Comparison of ENCODE assay signal across 9 mouse cellular contexts in the genomic region with DNA sequence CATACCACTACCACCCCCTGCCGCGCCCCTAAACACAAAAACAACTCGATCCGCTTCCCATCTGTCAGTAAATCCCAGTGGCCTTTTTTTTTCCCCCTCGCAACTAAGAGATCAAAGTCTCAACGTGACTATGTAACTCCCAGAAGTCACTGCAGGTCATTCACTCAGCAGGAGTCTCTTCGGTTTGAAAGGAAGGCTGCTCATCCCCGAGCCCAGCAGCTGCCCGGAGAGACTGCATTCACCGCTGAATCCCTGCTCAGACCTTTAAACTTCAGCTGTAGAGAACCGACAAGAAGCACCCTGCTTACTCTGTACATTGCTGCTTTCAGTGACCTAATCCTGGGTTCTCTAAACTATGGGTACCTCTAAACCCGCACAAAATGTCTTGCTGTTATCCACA. TPM values are rescaled to one million over a fixed set of nuclear protein-coding genes. Genes with fewer than 3 reads are reported as not detected.
DNase-seq lines count a peak whose midpoint lies in the region; ATAC-seq and TF ChIP-seq lines count a peak whose summit lies in the region.
"Had no signal": no experiment of that assay in that cellular context is flagged by ENCODE, and none has a peak within 500 bp of the region (broad histone marks: within the 10 kb centered on the region; RNA-seq: fewer than 3 reads in every experiment).

No protein-coding gene starts in this region.

- H3K36me3 ChIP-seq in ES-E14 (ENCODE audit: control insufficient read depth, insufficient read depth, low read length, poor library complexity, severe bottlenecking) = no peaks in the 10 kb centered on the region
- no peaks in the 10 kb centered on the region for H3K36me3 ChIP-seq in intestine, embryonic 16.5 days (ENCODE audit: control insufficient read depth, insufficient read depth, low read length)
- H3K36me3 ChIP-seq in liver, postnatal 0 days (replicated peaks; ENCODE audit: insufficient read depth, low read length) = no peaks in the 10 kb centered on the region

- in situ Hi-C loops in ES-E14 (cut with MboI; ENCODE audit: low sequenced_read_pairs in 2 of 2, unreplicated experiment in 2 of 2) = no loop called here

- H3K4me1 ChIP-seq in ES-E14 (ENCODE audit: control insufficient read depth in 2 of 2, insufficient read depth in 2 of 2, low read length in 2 of 2, poor library complexity in 1 of 2) = peaks cover 0 to 7% of the 10 kb centered on the region in 2 experiments; a peak in 2 of 4 replicates
- peaks cover 5% of the 10 kb centered on the region for H3K4me1 ChIP-seq in intestine, embryonic 16.5 days (ENCODE audit: control insufficient read depth, insufficient read depth, low read length)
- no peaks in the 10 kb centered on the region; the same call in 1 of the 2 replicates for H3K4me1 ChIP-seq in liver, postnatal 0 days (ENCODE audit: insufficient read depth)

- no peak for ATAC-seq in intestine, embryonic 16.5 days
- no peak for ATAC-seq in liver, postnatal 0 days
- ATAC-seq in inflammation-experienced regulatory T-cells, adult 6 months = no peak

- H3K4me3 ChIP-seq in ES-E14 (ENCODE audit: insufficient read depth in 1 of 2, low read depth in 1 of 2, low read length in 2 of 2, poor library complexity in 1 of 2, severe bottlenecking in 1 of 2) = peak overlapping the region in 1 of 2 experiments; percentile 18; a peak in 1 of 4 replicates
- peak overlapping the region; percentile 12; the same call in 1 of the 2 replicates for H3K4me3 ChIP-seq in intestine, embryonic 16.5 days (ENCODE audit: low read length)
- H3K4me3 ChIP-seq in liver, postnatal 0 days (ENCODE audit: low read depth, low read length) = no peak overlapping the region

- H3K9me3 ChIP-seq in ES-E14 (ENCODE audit: control insufficient read depth, insufficient read depth, low read depth, low read length) = no peaks in the 10 kb centered on the region
- H3K9me3 ChIP-seq in intestine, embryonic 16.5 days (ENCODE audit: control insufficient read depth, low read length) = no peaks in the 10 kb centered on the region
- no peaks in the 10 kb centered on the region for H3K9me3 ChIP-seq in liver, postnatal 0 days (ENCODE audit: low read length)

- no peak overlapping the region for H3K9ac ChIP-seq in ES-E14 (ENCODE audit: insufficient read depth, low read depth, low read length, poor library complexity, severe bottlenecking)
- H3K9ac ChIP-seq in intestine, embryonic 16.5 days (ENCODE audit: low read depth, low read length) = 0 out of 2 replicates have a peak overlapping the region, but pooled peaks have one; percentile 11
- H3K9ac ChIP-seq in liver, postnatal 0 days (replicated peaks) = no peak overlapping the region

- WGBS in intestine, embryonic 16.5 days = 9% methylated on average over 12 of the region's 12 CpGs
- 22% methylated on average over 12 of the region's 12 CpGs for WGBS in liver, postnatal 0 days (ENCODE audit: insufficient replicate concordance)

- no peak for TF ChIP-seq EP300 in liver, postnatal 0 days (IDR thresholded peaks at IDR 0.05; ENCODE audit: low read depth)

- no peak overlapping the region for H3K27ac ChIP-seq in ES-E14 (ENCODE audit: insufficient read depth, low read depth, low read length, poor library complexity, severe bottlenecking)
- no peak overlapping the region for H3K27ac ChIP-seq in intestine, embryonic 16.5 days (ENCODE audit: low read length)
- H3K27ac ChIP-seq in liver, postnatal 0 days (ENCODE audit: low read depth) = no peak overlapping the region

- no peak for TF ChIP-seq CTCF in liver, postnatal 0 days (IDR thresholded peaks at IDR 0.05; ENCODE audit: low read depth)

- no peak for DNase-seq in ES-E14 (ENCODE audit: low read depth, low spot score)
- peak; percentile 74 for DNase-seq in embryo, embryonic 11 days
- no peak for DNase-seq in liver, postnatal 0 days
- no peak for DNase-seq in urinary bladder, postnatal 14 days (ENCODE audit: low spot score)
- no peak for DNase-seq in spleen, adult 18-20 months
- DNase-seq in lung, postnatal 25 days (ENCODE audit: low spot score) = no peak
- DNase-seq: heart, postnatal 36 days had no signal

- peak overlapping the region; percentile 33 for H3K4me2 ChIP-seq in intestine, embryonic 16.5 days (ENCODE audit: low read depth, low read length)
- H3K4me2 ChIP-seq in liver, postnatal 0 days (ENCODE audit: low read depth, low read length) = peak overlapping the region; percentile 53

- no peaks in the 10 kb centered on the region for H3K27me3 ChIP-seq in intestine, embryonic 16.5 days (replicated peaks; ENCODE audit: control insufficient read depth, insufficient read depth, low read length)
- H3K27me3 ChIP-seq in liver, postnatal 0 days (ENCODE audit: insufficient read depth, low read length) = no peaks in the 10 kb centered on the region

TF ChIP-seq in ES-E14, 5 proteins besides CTCF, POLR2A, EP300 and RAD21:
- TF ChIP-seq HCFC1 (IDR thresholded peaks at IDR 0.05; ENCODE audit: borderline replicate concordance, insufficient read depth, low read length) = no peak
- TF ChIP-seq ZNF384 (IDR thresholded peaks at IDR 0.05; ENCODE audit: low read depth, low read length) = peak; percentile 86

RNA-seq across cellular contexts. Expression of gene Txlnb, which starts 31.4 kb away (rescaled TPM):
- total RNA-seq in ES-E14 (2012; rRNA removed) = 1.8 and 2.0 TPM in 2 replicates
- 0.13 and 0.26 TPM in 2 replicates for polyA plus RNA-seq in intestine, embryonic 16.5 days (2015; fragmentation: Nextera tagmentation; extraction: Ambion mirVana)
- 0.05 and 0.22 TPM in 2 replicates for polyA plus RNA-seq in liver, postnatal 0 days (2015; fragmentation: Nextera tagmentation; extraction: Ambion mirVana)
- 1 to 10 TPM; 1.7 to 2.1 (median 1.9) TPM for polyA plus RNA-seq in inflammation-experienced regulatory T-cells, adult 6 months (2017; shearing (Covaris generic))
